Mouse (Mus musculus) embryonic facial prominence, embryonic 13.5 days (tissue): ENCODE measurements around the gene Csrp2. TPM values are rescaled to one million over a fixed set of nuclear protein-coding genes. Genes with fewer than 3 reads are reported as not detected.

Experiments used
- ATAC-seq: fragments of 200-750 bp; cut with Nextera tagmentation; 2 replicates; pipeline ENCODE4 v1.8.0; 2017; ENCODE audit warnings: low read depth; ENCODE audit not compliant: insufficient number of reproducible peaks, insufficient read depth, low FRiP score, low TSS enrichment
- H3K27ac ChIP-seq: fragments of 300-500 bp; sonication (generic); 2 replicates; pipeline ENCODE4 v1.5.1; 2015; ENCODE audit warnings: moderate library complexity, mild to moderate bottlenecking, inconsistent platforms
- H3K27me3 ChIP-seq: fragments of 300-500 bp; sonication (generic); 2 replicates; pipeline ENCODE4 v1.6.1; 2015; ENCODE audit warnings: mild to moderate bottlenecking, inconsistent platforms
- H3K36me3 ChIP-seq: fragments of 300-500 bp; sonication (generic); 2 replicates; pipeline ENCODE4 v1.6.1; 2015; ENCODE audit warnings: mild to moderate bottlenecking, inconsistent platforms
- H3K4me1 ChIP-seq: fragments of 300-500 bp; sonication (generic); 2 replicates; pipeline ENCODE4 v1.6.1; 2015; ENCODE audit warnings: inconsistent platforms
- H3K4me2 ChIP-seq: fragments of 300-500 bp; sonication (generic); 2 replicates; pipeline ENCODE4 v1.6.1; 2015; ENCODE audit warnings: moderate library complexity, mild to moderate bottlenecking, inconsistent platforms
- H3K4me3 ChIP-seq: fragments of 300-500 bp; sonication (generic); 2 replicates; pipeline ENCODE4 v1.5.1; 2015; ENCODE audit warnings: mild to moderate bottlenecking, inconsistent platforms
- H3K9ac ChIP-seq: fragments of 300-500 bp; sonication (generic); 2 replicates; pipeline ENCODE4 v1.6.1; 2015; ENCODE audit warnings: mild to moderate bottlenecking, inconsistent platforms
- H3K9me3 ChIP-seq: fragments of 300-500 bp; sonication (generic); 2 replicates; pipeline ENCODE4 v1.6.1; 2016; ENCODE audit warnings: inconsistent platforms
- whole genome bisulfite sequencing: fragments of 180-500 bp; shearing (Covaris S2); methylation state at CpG from one replicate; pipeline ENCODE4 v1.1.7; 2015; ENCODE audit warnings: mixed read lengths; 5-methylcytosine and 5-hydroxymethylcytosine counted together
- polyA plus RNA-seq: library from polyadenylated mRNA; unstranded; fragments of >200 nt; fragmentation: Nextera tagmentation; extraction: Ambion mirVana; gene quantifications from 2 replicates; pipeline ENCODE4 v1.2.1, GENCODE M21; 2015

The Csrp2 gene
- polyA plus RNA-seq, 1 experiment from 2014 or later: 149 TPM

- H3K4me2 ChIP-seq: no peak overlapping the region
- no peaks in the 10 kb centered on the region for H3K4me1 ChIP-seq
- peaks cover 45% of the 10 kb centered on the region for H3K36me3 ChIP-seq
- no peaks in the 10 kb centered on the region for H3K9me3 ChIP-seq
- H3K4me3 ChIP-seq: no peak overlapping the region
- ATAC-seq: no peak
- WGBS: 93% methylated on average over 1 of the region's 1 CpGs
- no peak overlapping the region for H3K9ac ChIP-seq
- H3K27ac ChIP-seq: no peak overlapping the region
- H3K27me3 ChIP-seq: no peaks in the 10 kb centered on the region
Observed at GRCm38 (mm10) chr10:110951112-110951511, 31.5 kb downstream of the Csrp2 start.

- no peak for ATAC-seq
- Histone ChIP-seq H3K27me3 (no peaks in the 10 kb centered on the region), H3K4me3 (no peak overlapping the region), H3K9ac (no peak overlapping the region), H3K4me2 (no peak overlapping the region), H3K4me1 (no peaks in the 10 kb centered on the region), H3K27ac (no peak overlapping the region), H3K36me3 (peaks cover 47% of the 10 kb centered on the region), H3K9me3 (no peaks in the 10 kb centered on the region)
- WGBS: 82% methylated on average over 4 of the region's 4 CpGs
Observed at GRCm38 (mm10) chr10:110951748-110952147, 32.2 kb downstream of the Csrp2 start.

- Histone ChIP-seq H3K27me3 (no peaks in the 10 kb centered on the region), H3K4me2 (no peak overlapping the region), H3K27ac (no peak overlapping the region), H3K4me3 (no peak overlapping the region), H3K36me3 (peaks cover 48% of the 10 kb centered on the region), H3K4me1 (no peaks in the 10 kb centered on the region), H3K9ac (no peak overlapping the region), H3K9me3 (no peaks in the 10 kb centered on the region)
- 83% methylated on average over 8 of the region's 8 CpGs for WGBS
- no peak for ATAC-seq
Observed at GRCm38 (mm10) chr10:110952271-110952670, 32.7 kb downstream of the Csrp2 start.

GRCm38 (mm10) chr10:110952937-110953451 lies 33.4 kb downstream of the Csrp2 start:
- 77% methylated on average over 9 of the region's 9 CpGs for WGBS
- no peak for ATAC-seq
- H3K27me3 ChIP-seq: no peaks in the 10 kb centered on the region
- H3K4me1 ChIP-seq: no peaks in the 10 kb centered on the region
- no peaks in the 10 kb centered on the region for H3K9me3 ChIP-seq
- H3K4me3 ChIP-seq: no peak overlapping the region
- H3K27ac ChIP-seq: no peak overlapping the region
- H3K36me3 ChIP-seq: peaks cover 48% of the 10 kb centered on the region
- H3K9ac ChIP-seq: no peak overlapping the region
- H3K4me2 ChIP-seq: no peak overlapping the region

GRCm38 (mm10) chr10:110958879-110959278 lies 39.3 kb downstream of the Csrp2 start:
- Histone ChIP-seq H3K4me1 (no peaks in the 10 kb centered on the region), H3K36me3 (peaks cover 41% of the 10 kb centered on the region), H3K27ac (no peak overlapping the region), H3K4me2 (no peak overlapping the region), H3K9ac (no peak overlapping the region), H3K27me3 (no peaks in the 10 kb centered on the region), H3K4me3 (no peak overlapping the region), H3K9me3 (no peaks in the 10 kb centered on the region)
- 90% methylated on average over 6 of the region's 6 CpGs for WGBS
- no peak for ATAC-seq

GRCm38 (mm10) chr10:110959781-110960180 lies 40.2 kb downstream of the Csrp2 start:
- Histone ChIP-seq H3K4me1 (no peaks in the 10 kb centered on the region), H3K9me3 (no peaks in the 10 kb centered on the region), H3K27me3 (no peaks in the 10 kb centered on the region), H3K36me3 (peaks cover 40% of the 10 kb centered on the region), H3K9ac (no peak overlapping the region), H3K27ac (no peak overlapping the region), H3K4me2 (no peak overlapping the region), H3K4me3 (no peak overlapping the region)
- 91% methylated on average over 8 of the region's 8 CpGs for whole genome bisulfite sequencing
- no peak for ATAC-seq

- no peak overlapping the region for H3K4me3 ChIP-seq
- no peak overlapping the region for H3K4me2 ChIP-seq
- no peak overlapping the region for H3K27ac ChIP-seq
- ATAC-seq: no peak
- H3K4me1 ChIP-seq: no peaks in the 10 kb centered on the region
- H3K9ac ChIP-seq: no peak overlapping the region
- no peaks in the 10 kb centered on the region for H3K27me3 ChIP-seq
- peaks cover 33% of the 10 kb centered on the region for H3K36me3 ChIP-seq
- WGBS: 92% methylated on average over 6 of the region's 6 CpGs
- no peaks in the 10 kb centered on the region for H3K9me3 ChIP-seq
Observed at GRCm38 (mm10) chr10:110960841-110961240, 41.3 kb downstream of the Csrp2 start.

GRCm38 (mm10) chr10:110962172-110962571 lies 42.6 kb downstream of the Csrp2 start:
- H3K9ac ChIP-seq: no peak overlapping the region
- no peak overlapping the region for H3K4me2 ChIP-seq
- no peaks in the 10 kb centered on the region for H3K4me1 ChIP-seq
- H3K9me3 ChIP-seq: no peaks in the 10 kb centered on the region
- WGBS: 40% methylated on average over 1 of the region's 1 CpGs
- H3K4me3 ChIP-seq: no peak overlapping the region
- no peak overlapping the region for H3K27ac ChIP-seq
- peaks cover 31% of the 10 kb centered on the region for H3K36me3 ChIP-seq
- no peaks in the 10 kb centered on the region for H3K27me3 ChIP-seq
- no peak for ATAC-seq

- Histone ChIP-seq H3K4me3 (no peak overlapping the region), H3K9me3 (no peaks in the 10 kb centered on the region), H3K9ac (no peak overlapping the region), H3K4me2 (no peak overlapping the region), H3K27ac (no peak overlapping the region), H3K36me3 (peaks cover 31% of the 10 kb centered on the region), H3K4me1 (peaks cover 4% of the 10 kb centered on the region; the same call in 1 of the 2 replicates), H3K27me3 (no peaks in the 10 kb centered on the region)
- ATAC-seq: no peak
- WGBS: 95% methylated on average over 3 of the region's 3 CpGs
Observed at GRCm38 (mm10) chr10:110971044-110971443, 51.5 kb downstream of the Csrp2 start.

- no peak overlapping the region for H3K27ac ChIP-seq
- H3K36me3 ChIP-seq: peaks cover 31% of the 10 kb centered on the region
- H3K4me2 ChIP-seq: no peak overlapping the region
- H3K4me3 ChIP-seq: no peak overlapping the region
- H3K4me1 ChIP-seq: peaks cover 4% of the 10 kb centered on the region; the same call in 1 of the 2 replicates
- no peak for ATAC-seq
- H3K27me3 ChIP-seq: no peaks in the 10 kb centered on the region
- no peak overlapping the region for H3K9ac ChIP-seq
- H3K9me3 ChIP-seq: no peaks in the 10 kb centered on the region
- WGBS: 76% methylated on average over 6 of the region's 6 CpGs
Observed at GRCm38 (mm10) chr10:110971483-110971882, 51.9 kb downstream of the Csrp2 start.

GRCm38 (mm10) chr10:110971998-110972397 lies 52.4 kb downstream of the Csrp2 start:
- Histone ChIP-seq H3K4me3 (no peak overlapping the region), H3K4me1 (peaks cover 4% of the 10 kb centered on the region; the same call in 1 of the 2 replicates), H3K4me2 (no peak overlapping the region), H3K9ac (no peak overlapping the region), H3K9me3 (no peaks in the 10 kb centered on the region), H3K36me3 (peaks cover 28% of the 10 kb centered on the region), H3K27me3 (no peaks in the 10 kb centered on the region), H3K27ac (no peak overlapping the region)
- 80% methylated on average over 9 of the region's 9 CpGs for WGBS
- no peak for ATAC-seq

- H3K4me1 ChIP-seq: peaks cover 3% of the 10 kb centered on the region; the same call in 1 of the 2 replicates
- ATAC-seq: no peak
- H3K27ac ChIP-seq: no peak overlapping the region
- H3K9me3 ChIP-seq: no peaks in the 10 kb centered on the region
- H3K4me3 ChIP-seq: no peak overlapping the region
- WGBS: 58% methylated on average over 3 of the region's 3 CpGs
- no peak overlapping the region for H3K9ac ChIP-seq
- H3K27me3 ChIP-seq: no peaks in the 10 kb centered on the region
- peaks cover 33% of the 10 kb centered on the region for H3K36me3 ChIP-seq
- H3K4me2 ChIP-seq: no peak overlapping the region
Observed at GRCm38 (mm10) chr10:110974463-110974862, 54.9 kb downstream of the Csrp2 start.
